Mouse (Mus musculus) heart, postnatal 0 days (tissue): ENCODE results near the gene Zcchc24.

Source experiments
- CTCF ChIP-seq: IDR thresholded peaks from 2 replicates; pipeline ENCODE4 v1.5.1; 2016; ENCODE audit warnings: antibody characterized with exemption, control low read depth, low read depth
- EP300 ChIP-seq: IDR thresholded peaks from 2 replicates; pipeline ENCODE4 v1.6.1; 2016; ENCODE audit warnings: antibody characterized with exemption, low read depth

GRCm38 (mm10) chr14:25727149-25727510 is 41.7 kb downstream of the Zcchc24 start:
- TF ChIP-seq EP300 (no peak), CTCF (no peak)
